Mouse (Mus musculus) embryonic fibroblast, embryonic 13.5 days (primary cell): ENCODE data around the gene Morn3.

Source experiments
- CTCF ChIP-seq: IDR thresholded peaks from 2 replicates; pipeline ENCODE4 v1.5.1; 2011; ENCODE audit warnings: mild to moderate bottlenecking, control low read depth, low read length, moderate library complexity, borderline replicate concordance; ENCODE audit not compliant: insufficient read depth
- POLR2A ChIP-seq: IDR thresholded peaks from 2 replicates; pipeline ENCODE4 v1.6.1; 2011; ENCODE audit warnings: low read depth, mild to moderate bottlenecking, control low read depth, low read length, moderate library complexity

- TF ChIP-seq CTCF (no peak), POLR2A (no peak)
Observed at GRCm38 (mm10) chr5:123026414-123026813, 20.4 kb downstream of the Morn3 start.
